Mouse (Mus musculus) lung, adult 2 months (tissue): ENCODE measurements around the gene Gm20388.

Source experiments
- CTCF ChIP-seq: fragments of 200-500 bp; IDR thresholded peaks from 2 replicates; pipeline ENCODE4 v1.5.1; 2011; ENCODE audit warnings: mild to moderate bottlenecking, low read length, control low read depth; ENCODE audit not compliant: insufficient read depth
- POLR2A ChIP-seq: fragments of 200-500 bp; IDR thresholded peaks from 2 replicates; pipeline ENCODE4 v1.6.1; 2011; ENCODE audit warnings: low read depth, mild to moderate bottlenecking, control low read depth, low read length, borderline replicate concordance; ENCODE audit errors: extremely low read depth

DNA sequence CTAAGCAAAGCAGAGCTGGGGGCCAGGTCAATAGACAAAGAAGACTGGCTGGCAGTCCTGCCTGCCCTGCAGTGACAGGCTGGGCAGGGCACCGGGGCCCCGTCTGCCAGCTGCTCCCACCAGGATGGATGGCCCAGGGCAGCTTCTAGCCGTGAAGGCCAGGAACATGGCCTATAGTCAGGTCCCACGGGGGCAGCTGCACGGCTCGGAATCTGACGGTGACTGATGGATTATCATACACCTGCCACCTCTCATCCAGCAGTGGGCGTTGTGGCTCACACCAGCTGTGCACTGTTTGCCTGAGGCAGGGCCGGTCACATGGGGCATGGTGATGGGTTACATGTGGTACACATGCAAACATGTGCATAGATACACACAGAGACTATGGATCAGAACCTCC lies 445.4 kb downstream of the Gm20388 start:
- TF ChIP-seq CTCF: no peak
- no peak for TF ChIP-seq POLR2A
